Mouse (Mus musculus) megakaryocyte, embryonic 14.5 days (primary cell): Measurements from ENCODE around the gene Fosb. TPM values are rescaled to one million over a fixed set of nuclear protein-coding genes. Genes with fewer than 3 reads are reported as not detected.

Source experiments
- H3K27me3 ChIP-seq: replicated peaks from 2 replicates; pipeline ENCODE3; 2012; ENCODE audit warnings: inconsistent platforms
- H3K36me3 ChIP-seq: replicated peaks from 2 replicates; pipeline ENCODE3; 2012; ENCODE audit warnings: low read length, inconsistent platforms, mixed read lengths
- H3K4me1 ChIP-seq: 2 replicates; pipeline ENCODE4 v1.6.1; 2012; ENCODE audit warnings: inconsistent platforms
- H3K4me3 ChIP-seq: replicated peaks from 2 replicates; pipeline ENCODE3; 2012; ENCODE audit warnings: moderate library complexity, mild to moderate bottlenecking, inconsistent platforms
- H3K9me3 ChIP-seq: 2 replicates; pipeline ENCODE4 v1.6.1; 2012; ENCODE audit warnings: inconsistent platforms
- FLI1 ChIP-seq: IDR thresholded peaks from 2 replicates; pipeline ENCODE4 v1.6.1; 2012; ENCODE audit warnings: low read length, inconsistent platforms, mixed read lengths
- GATA1 ChIP-seq: IDR thresholded peaks from 3 replicates; pipeline ENCODE4 v1.6.1; 2012; ENCODE audit warnings: mixed read lengths, low read length, inconsistent platforms, borderline replicate concordance
- polyA plus RNA-seq: library from polyadenylated mRNA; stranded (reverse); fragments of >175 nt; gene quantifications from 2 replicates; pipeline ENCODE4 v1.2.3, GENCODE M21; 2012; ENCODE audit warnings: low replicate concordance; ENCODE audit not compliant: insufficient read depth

Gene Fosb
- polyA plus RNA-seq, 1 experiment, result 33.1 TPM

DNA sequence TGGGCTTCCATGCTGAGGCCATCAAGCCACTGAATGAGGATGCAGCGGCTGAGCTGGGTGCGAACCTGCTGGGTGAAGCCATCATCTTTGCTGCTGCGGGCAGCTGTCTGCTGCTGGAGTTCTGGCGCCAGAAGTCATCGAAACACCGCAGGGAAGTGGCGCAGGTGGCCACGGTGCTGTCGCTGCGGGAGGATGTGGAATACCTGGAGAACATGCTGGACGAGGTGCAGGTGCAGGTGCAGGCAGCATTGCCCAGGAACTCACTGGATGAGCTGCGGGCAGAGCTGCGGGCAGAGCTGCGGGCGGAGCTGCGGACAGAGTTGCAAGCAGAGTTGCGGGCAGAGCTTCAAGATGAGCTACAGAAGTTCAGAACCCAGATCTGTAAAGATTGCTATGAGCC lies 54.5 kb downstream of the Fosb start:
- no peaks in the 10 kb centered on the region for H3K9me3 ChIP-seq
- TF ChIP-seq FLI1, result no peak
- TF ChIP-seq GATA1, result no peak
- H3K27me3 ChIP-seq, result no peaks in the 10 kb centered on the region
- peaks cover 91% of the 10 kb centered on the region for H3K36me3 ChIP-seq
- peaks cover 53% of the 10 kb centered on the region for H3K4me1 ChIP-seq
- H3K4me3 ChIP-seq, result no peak overlapping the region

DNA sequence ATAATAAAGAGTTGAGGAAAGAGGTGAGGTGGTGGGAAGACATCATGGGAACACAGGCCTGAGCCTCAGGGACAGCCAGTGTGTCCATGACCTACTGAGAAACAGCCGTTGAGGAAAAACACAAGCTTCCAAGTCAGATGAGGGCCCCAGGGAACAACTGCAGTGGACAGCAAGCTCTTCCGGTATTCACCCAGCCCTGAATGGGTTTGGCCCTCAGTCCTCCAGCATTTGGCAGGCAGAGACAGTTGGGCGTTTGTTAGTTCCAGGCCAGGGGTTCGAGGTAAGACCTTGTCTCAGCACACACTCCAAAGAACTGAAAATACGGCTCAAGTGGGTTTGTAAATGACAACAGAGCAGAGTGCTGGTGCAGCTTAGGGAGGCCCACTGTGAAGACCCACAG lies 56.4 kb downstream of the Fosb start:
- TF ChIP-seq GATA1, result no peak
- no peak for TF ChIP-seq FLI1
- H3K27me3 ChIP-seq, result no peaks in the 10 kb centered on the region
- peaks cover 80% of the 10 kb centered on the region for H3K36me3 ChIP-seq
- H3K4me1 ChIP-seq, result peaks cover 61% of the 10 kb centered on the region
- no peaks in the 10 kb centered on the region for H3K9me3 ChIP-seq
- H3K4me3 ChIP-seq, result no peak overlapping the region

Other genes starting within 250 kb of the Fosb start
- 13.4 and 30.3 TPM in 2 replicates for gene Dmwd, start 233.8 kb downstream of the Fosb start, polyA plus RNA-seq
- 7.7 and 25.2 TPM in 2 replicates for gene Dmpk, start 226.2 kb downstream of the Fosb start, polyA plus RNA-seq
- 11.5 and 23.2 TPM in 2 replicates for gene Six5, start 215.5 kb downstream of the Fosb start, polyA plus RNA-seq
- not detected in 2 replicates for gene Gm4969, start 191.7 kb downstream of the Fosb start, polyA plus RNA-seq
- 28.9 and 35.0 TPM in 2 replicates for gene Fbxo46, start 190.2 kb downstream of the Fosb start, polyA plus RNA-seq
- 5.0 and 11.8 TPM in 2 replicates for gene Qpctl, start 160.8 kb downstream of the Fosb start, polyA plus RNA-seq
- gene Snrpd2, start 160.3 kb downstream of the Fosb start, polyA plus RNA-seq, result 50.5 and 69.4 TPM in 2 replicates
- 1.2 TPM in 2 replicates for gene Gipr, start 143.9 kb downstream of the Fosb start, polyA plus RNA-seq
- gene Eml2, start 133.6 kb downstream of the Fosb start, polyA plus RNA-seq, result 53.9 and 56.3 TPM in 2 replicates
- 0.03 TPM in 1 of 2 replicates, not detected in the other for gene Gpr4, start 97.5 kb downstream of the Fosb start, polyA plus RNA-seq
- 7.3 and 11.6 TPM in 2 replicates for gene Opa3, start 81.7 kb downstream of the Fosb start, polyA plus RNA-seq
- 828 and 2,423 TPM in 2 replicates for gene Vasp, start 38.2 kb downstream of the Fosb start, polyA plus RNA-seq
- not detected in 2 replicates for gene Ppm1n, start 30.0 kb downstream of the Fosb start, polyA plus RNA-seq
- gene Rtn2, start 27.4 kb downstream of the Fosb start, polyA plus RNA-seq, result 6.1 and 8.4 TPM in 2 replicates
- gene Ercc1, start 34.7 kb upstream of the Fosb start, polyA plus RNA-seq, result 36.5 and 52.2 TPM in 2 replicates
- gene Cd3eap, start 49.4 kb upstream of the Fosb start, polyA plus RNA-seq, result 13.3 and 50.4 TPM in 2 replicates
- gene Ppp1r13l, start 49.7 kb upstream of the Fosb start, polyA plus RNA-seq, result 21.5 and 54.3 TPM in 2 replicates
- 24.2 and 30.8 TPM in 2 replicates for gene Ercc2, start 72.0 kb upstream of the Fosb start, polyA plus RNA-seq
- gene Klc3, start 94.1 kb upstream of the Fosb start, polyA plus RNA-seq, result 1.3 TPM in 1 of 2 replicates, not detected in the other
- gene Ckm, start 94.7 kb upstream of the Fosb start, polyA plus RNA-seq, result 0.96 TPM in 1 of 2 replicates, not detected in the other
- gene Mark4, start 148.8 kb upstream of the Fosb start, polyA plus RNA-seq, result 102 and 169 TPM in 2 replicates
- gene Exoc3l2, start 153.3 kb upstream of the Fosb start, polyA plus RNA-seq, result 40.8 and 53.6 TPM in 2 replicates
- 5.5 and 6.5 TPM in 2 replicates for gene Bloc1s3, start 198.3 kb upstream of the Fosb start, polyA plus RNA-seq
- 608 and 613 TPM in 2 replicates for gene Trappc6a, start 198.3 kb upstream of the Fosb start, polyA plus RNA-seq
- gene Nkpd1, start 207.8 kb upstream of the Fosb start, polyA plus RNA-seq, result 1.3 and 2.9 TPM in 2 replicates